Mouse (Mus musculus) erythroblast, embryonic 14.5 days (primary cell): ENCODE measurements around the gene Ubr1. TPM values are rescaled to one million over a fixed set of nuclear protein-coding genes. Genes with fewer than 3 reads are reported as not detected.

Experiments used
- H3K27me3 ChIP-seq: 2 replicates; pipeline ENCODE4 v1.6.1; 2012; ENCODE audit warnings: inconsistent platforms; ENCODE audit not compliant: control insufficient read depth
- H3K36me3 ChIP-seq: 2 replicates; pipeline ENCODE4 v1.6.1; 2012; ENCODE audit warnings: mild to moderate bottlenecking, inconsistent platforms; ENCODE audit not compliant: control insufficient read depth
- H3K4me1 ChIP-seq: 2 replicates; pipeline ENCODE4 v1.6.1; 2012; ENCODE audit warnings: inconsistent platforms; ENCODE audit not compliant: control insufficient read depth
- H3K4me3 ChIP-seq: replicated peaks from 2 replicates; pipeline ENCODE3; 2012; ENCODE audit warnings: moderate library complexity, mild to moderate bottlenecking, inconsistent platforms
- H3K9me3 ChIP-seq: 2 replicates; pipeline ENCODE4 v1.6.1; 2012; ENCODE audit warnings: low read length, inconsistent platforms, mixed read lengths; ENCODE audit not compliant: control insufficient read depth
- GATA1 ChIP-seq: IDR thresholded peaks from 2 replicates; pipeline ENCODE4 v1.6.1; 2012; ENCODE audit warnings: low read length, inconsistent platforms, mixed read lengths
- TAL1 ChIP-seq: IDR thresholded peaks from 3 replicates; pipeline ENCODE4 v1.6.1; 2012; ENCODE audit warnings: low read length, inconsistent platforms, mixed read lengths
- polyA plus RNA-seq: library from polyadenylated mRNA; stranded (reverse); fragments of >175 nt; gene quantifications from 2 replicates; pipeline ENCODE4 v1.2.3, GENCODE M21; 2012

Ubr1 gene
- polyA plus RNA-seq, 1 experiment: 1.3 TPM

DNA sequence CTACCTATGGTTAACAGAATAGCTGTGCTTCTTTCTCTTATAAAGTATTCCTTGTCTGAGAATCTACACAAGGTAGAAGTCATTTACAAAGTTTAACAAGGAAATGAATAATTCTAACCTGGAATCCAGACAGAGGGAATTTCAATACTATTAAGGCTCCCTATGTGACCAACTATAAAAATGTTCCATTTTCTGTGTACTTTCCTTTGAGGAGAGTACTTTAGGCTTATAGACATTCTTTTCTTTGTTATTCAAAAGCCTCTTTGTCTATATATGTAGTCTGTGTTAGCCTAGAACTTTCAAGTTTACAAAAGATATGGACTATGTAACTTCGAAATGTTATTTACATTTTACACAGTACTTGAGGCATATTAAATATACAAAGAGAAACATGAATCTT, 10.3 kb downstream of the Ubr1 start:
- Histone ChIP-seq H3K27me3 (no peaks in the 10 kb centered on the region), H3K36me3 (peaks cover 52% of the 10 kb centered on the region), H3K9me3 (no peaks in the 10 kb centered on the region), H3K4me1 (no peaks in the 10 kb centered on the region), H3K4me3 (no peak overlapping the region)
- no peak for TF ChIP-seq TAL1
- no peak for TF ChIP-seq GATA1

DNA sequence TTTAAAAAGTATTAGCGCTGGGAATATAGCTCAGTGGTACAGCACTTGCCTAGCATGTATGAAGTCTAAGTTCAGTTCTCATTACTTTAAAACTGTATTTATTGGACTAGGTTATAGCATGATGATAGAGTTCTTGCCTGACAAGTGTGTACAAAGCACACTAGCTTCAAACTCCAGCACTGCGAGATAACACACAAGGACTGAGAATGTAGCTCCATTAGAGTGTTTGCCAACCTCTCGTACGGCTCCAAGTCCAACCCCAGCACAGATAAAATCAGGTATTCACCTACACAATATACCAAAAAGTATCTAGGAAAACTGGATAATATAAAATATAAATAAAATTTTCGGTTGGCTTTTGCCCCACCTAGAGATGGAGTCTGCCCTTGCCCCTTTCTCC, 10.7 kb downstream of the Ubr1 start:
- Histone ChIP-seq H3K9me3 (no peaks in the 10 kb centered on the region), H3K27me3 (no peaks in the 10 kb centered on the region), H3K36me3 (peaks cover 53% of the 10 kb centered on the region), H3K4me3 (no peak overlapping the region), H3K4me1 (no peaks in the 10 kb centered on the region)
- TF ChIP-seq TAL1 (no peak), GATA1 (no peak)

DNA sequence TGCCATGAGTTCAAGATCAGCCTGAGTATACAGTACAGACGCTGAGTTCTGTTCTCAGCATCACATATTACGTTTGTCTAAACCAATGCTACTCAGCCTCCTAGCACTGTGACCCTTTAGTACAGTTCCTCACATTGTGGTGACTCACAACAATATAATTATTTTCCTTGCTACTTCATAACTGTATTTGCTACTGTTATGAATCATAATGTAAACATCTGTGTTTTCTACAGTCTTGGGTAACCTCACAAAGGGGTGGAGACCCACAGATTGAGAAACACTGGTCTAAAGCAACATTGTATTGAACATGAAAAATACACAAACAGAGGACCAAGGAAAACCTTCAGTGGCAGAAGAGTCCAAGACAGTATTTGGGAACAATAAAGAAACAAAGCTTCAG, 11.2 kb downstream of the Ubr1 start:
- no peak for TF ChIP-seq TAL1
- no peak for TF ChIP-seq GATA1
- no peak overlapping the region for H3K4me3 ChIP-seq
- no peaks in the 10 kb centered on the region for H3K27me3 ChIP-seq
- no peaks in the 10 kb centered on the region for H3K9me3 ChIP-seq
- no peaks in the 10 kb centered on the region for H3K4me1 ChIP-seq
- H3K36me3 ChIP-seq: peaks cover 55% of the 10 kb centered on the region

- H3K4me3 ChIP-seq: no peak overlapping the region
- H3K27me3 ChIP-seq: no peaks in the 10 kb centered on the region
- TF ChIP-seq TAL1: no peak
- TF ChIP-seq GATA1: no peak
- no peaks in the 10 kb centered on the region for H3K4me1 ChIP-seq
- no peaks in the 10 kb centered on the region for H3K9me3 ChIP-seq
- peaks cover 61% of the 10 kb centered on the region for H3K36me3 ChIP-seq
These were observed 18.2 kb downstream of the Ubr1 start for GRCm38 (mm10) chr2:120952176-120952938.

GRCm38 (mm10) chr2:120951208-120951607, 19.3 kb downstream of the Ubr1 start:
- TF ChIP-seq TAL1: no peak
- TF ChIP-seq GATA1: no peak
- no peaks in the 10 kb centered on the region for H3K4me1 ChIP-seq
- peaks cover 68% of the 10 kb centered on the region for H3K36me3 ChIP-seq
- no peaks in the 10 kb centered on the region for H3K9me3 ChIP-seq
- no peaks in the 10 kb centered on the region for H3K27me3 ChIP-seq
- no peak overlapping the region for H3K4me3 ChIP-seq

GRCm38 (mm10) chr2:120933038-120933437, 37.5 kb downstream of the Ubr1 start:
- TF ChIP-seq TAL1: no peak
- TF ChIP-seq GATA1: no peak
- H3K9me3 ChIP-seq: no peaks in the 10 kb centered on the region
- H3K36me3 ChIP-seq: peaks cover 84% of the 10 kb centered on the region
- H3K27me3 ChIP-seq: no peaks in the 10 kb centered on the region
- H3K4me3 ChIP-seq: no peak overlapping the region
- H3K4me1 ChIP-seq: no peaks in the 10 kb centered on the region

- H3K4me3 ChIP-seq: no peak overlapping the region
- peaks cover 70% of the 10 kb centered on the region for H3K36me3 ChIP-seq
- no peaks in the 10 kb centered on the region for H3K27me3 ChIP-seq
- H3K4me1 ChIP-seq: no peaks in the 10 kb centered on the region
- TF ChIP-seq TAL1 (no peak), GATA1 (no peak)
- no peaks in the 10 kb centered on the region for H3K9me3 ChIP-seq
These were observed 61.0 kb downstream of the Ubr1 start for GRCm38 (mm10) chr2:120909556-120909955.

GRCm38 (mm10) chr2:120896361-120896760, 74.2 kb downstream of the Ubr1 start:
- Histone ChIP-seq H3K36me3 (peaks cover 90% of the 10 kb centered on the region), H3K27me3 (no peaks in the 10 kb centered on the region), H3K9me3 (no peaks in the 10 kb centered on the region), H3K4me3 (no peak overlapping the region), H3K4me1 (no peaks in the 10 kb centered on the region)
- TF ChIP-seq TAL1: no peak
- no peak for TF ChIP-seq GATA1

DNA sequence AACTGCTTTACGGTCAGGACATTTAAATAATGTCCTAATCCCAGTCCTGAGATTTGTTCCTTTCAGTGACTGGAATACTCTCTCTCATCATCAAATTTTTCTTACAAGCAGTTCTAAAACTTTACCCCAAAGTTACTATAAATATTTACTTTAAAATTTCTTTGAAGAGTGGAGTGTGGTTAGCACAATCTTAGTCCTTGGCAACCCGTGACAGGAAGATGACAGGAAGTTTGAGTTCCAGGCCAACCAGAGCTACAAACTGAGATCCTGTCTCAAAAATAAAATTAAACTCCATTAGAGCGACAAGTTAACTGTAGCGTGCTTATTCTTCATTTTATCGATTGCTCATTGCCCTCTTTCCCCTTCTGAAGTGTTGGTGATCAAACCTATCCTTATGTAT, 82.9 kb downstream of the Ubr1 start:
- Histone ChIP-seq H3K9me3 (no peaks in the 10 kb centered on the region), H3K36me3 (peaks cover 69% of the 10 kb centered on the region)
- TF ChIP-seq GATA1 (no peak), TAL1 (no peak)

DNA sequence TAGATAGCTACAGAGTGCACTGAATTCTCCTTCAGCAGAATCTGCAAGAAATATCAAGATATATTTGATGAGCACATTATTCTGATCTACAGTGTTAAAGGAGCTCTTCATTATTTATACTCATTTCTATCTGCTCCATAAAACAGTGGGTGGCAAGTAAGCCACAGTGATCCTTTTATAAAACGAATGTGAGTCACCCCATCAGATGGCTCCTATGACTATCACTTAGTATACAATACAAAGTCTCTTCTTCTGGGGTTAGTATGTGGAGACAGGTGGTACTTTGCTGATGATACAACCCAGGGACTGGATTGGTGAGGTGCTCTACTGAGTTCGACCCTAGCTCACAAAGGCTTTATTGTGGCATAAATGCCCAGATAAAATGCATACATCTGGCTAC, 97.3 kb downstream of the Ubr1 start:
- TF ChIP-seq TAL1: no peak
- TF ChIP-seq GATA1: no peak
- Histone ChIP-seq H3K4me1 (no peaks in the 10 kb centered on the region), H3K36me3 (peaks cover 86% of the 10 kb centered on the region), H3K27me3 (no peaks in the 10 kb centered on the region), H3K9me3 (no peaks in the 10 kb centered on the region), H3K4me3 (no peak overlapping the region)

More for the DNA sequence above, 82.9 kb downstream of the Ubr1 start:
- Histone ChIP-seq H3K4me1 (peaks cover 5% of the 10 kb centered on the region), H3K4me3 (no peak overlapping the region), H3K27me3 (no peaks in the 10 kb centered on the region)
